Mouse (Mus musculus): Measurements from ENCODE around the gene Chst8.

Chst8 gene

GRCm38 (mm10) chr7:34812531-34813111, at the start of gene Chst8:
Chst8 (minus strand) TSS chr7:34812711.
- WGBS, result 1% methylated on average over 62 of the region's 65 CpGs

DNA sequence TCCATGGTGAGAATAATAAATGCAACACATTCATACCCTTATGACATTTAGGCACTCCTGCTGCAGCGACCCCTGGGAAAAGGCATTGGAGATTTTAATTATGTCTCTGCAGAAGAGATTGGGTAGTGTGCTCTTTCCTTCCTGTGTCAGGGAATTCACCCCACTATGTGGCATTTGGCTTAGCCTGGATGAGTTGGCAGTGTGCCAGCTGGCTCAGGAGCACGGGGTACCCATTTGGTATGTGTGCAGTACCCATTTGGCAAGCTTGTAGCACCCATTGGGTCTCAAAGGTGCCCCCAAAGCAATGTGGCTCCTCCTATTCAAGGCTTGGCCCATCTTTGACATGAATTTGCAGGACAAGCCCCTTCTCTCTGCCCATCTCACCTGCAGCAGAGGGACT, 45.8 kb upstream of the Chst8 start:
- 45% methylated on average over 2 of the region's 2 CpGs for WGBS

- WGBS, result 91% methylated on average over 6 of the region's 6 CpGs
Measured at GRCm38 (mm10) chr7:34854781-34855352, 42.4 kb upstream of the Chst8 start.

- 93% methylated on average over 3 of the region's 3 CpGs for WGBS
Measured at GRCm38 (mm10) chr7:34853393-34853792, 40.9 kb upstream of the Chst8 start.

GRCm38 (mm10) chr7:34849660-34850059, 37.1 kb upstream of the Chst8 start:
- 48% methylated on average over 10 of the region's 10 CpGs for WGBS

GRCm38 (mm10) chr7:34848811-34849210, 36.3 kb upstream of the Chst8 start:
- WGBS, result 96% methylated on average over 4 of the region's 4 CpGs

DNA sequence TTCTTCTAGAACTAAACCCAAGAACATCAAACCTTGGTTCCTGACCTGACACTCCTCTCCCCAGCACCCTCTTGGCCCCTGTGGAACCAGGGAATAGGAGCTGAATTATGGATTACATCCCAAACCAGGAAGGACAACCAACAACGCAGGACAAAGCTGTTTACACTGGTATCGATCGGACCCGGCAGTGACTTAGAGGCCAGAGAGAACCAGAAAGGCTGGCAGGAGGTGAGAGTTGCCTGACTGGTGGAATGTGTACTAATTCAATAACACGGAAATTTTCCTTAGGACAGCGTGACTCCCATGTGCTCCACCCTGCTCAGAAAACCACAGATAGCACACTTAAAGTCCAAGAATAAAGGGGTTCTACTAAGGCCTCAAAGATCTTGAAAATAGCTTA, 35.4 kb upstream of the Chst8 start:
- WGBS, result 78% methylated on average over 6 of the region's 6 CpGs

DNA sequence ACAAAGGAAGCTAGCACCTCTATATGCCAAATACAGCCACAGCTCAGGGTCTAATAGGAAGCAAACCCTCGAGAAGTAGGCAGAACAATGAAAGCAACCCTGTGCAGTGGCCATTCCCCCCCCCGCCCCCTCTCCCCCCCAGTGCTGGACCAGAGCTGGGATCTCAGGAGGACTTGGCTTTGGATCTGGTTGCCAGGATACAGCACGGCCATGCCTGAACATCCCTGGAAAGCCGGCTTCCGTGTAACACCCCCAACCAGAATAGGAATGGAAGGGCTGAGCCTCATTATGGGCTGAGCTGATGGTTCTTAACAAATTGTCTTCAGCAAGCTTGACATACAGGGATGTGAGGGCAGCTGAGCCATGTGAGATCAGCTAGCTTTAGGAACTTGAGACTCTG, 34.9 kb upstream of the Chst8 start:
- 57% methylated on average over 5 of the region's 5 CpGs for WGBS

GRCm38 (mm10) chr7:34838749-34839148, 26.2 kb upstream of the Chst8 start:
- 90% methylated on average over 4 of the region's 4 CpGs for WGBS

DNA sequence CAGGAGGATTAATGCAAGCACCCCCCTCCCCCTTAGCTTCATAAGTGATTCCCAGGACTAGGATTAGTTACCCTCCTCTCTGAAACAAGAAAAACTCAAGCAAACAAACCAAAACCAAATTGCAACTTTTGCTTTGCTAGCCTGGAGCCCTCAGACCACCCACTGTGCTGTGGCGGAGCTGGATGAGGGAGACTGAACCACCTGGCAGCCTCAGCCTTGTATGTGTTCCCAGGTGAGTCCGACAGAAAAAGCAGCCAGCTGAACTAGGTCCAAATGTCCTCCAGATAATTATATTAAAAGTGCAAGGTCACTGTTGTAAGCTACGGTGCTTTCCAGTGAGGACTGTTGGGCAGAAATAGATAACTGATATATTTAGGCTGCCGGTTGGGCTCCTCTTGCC, 25.7 kb upstream of the Chst8 start:
- 92% methylated on average over 4 of the region's 4 CpGs for WGBS

DNA sequence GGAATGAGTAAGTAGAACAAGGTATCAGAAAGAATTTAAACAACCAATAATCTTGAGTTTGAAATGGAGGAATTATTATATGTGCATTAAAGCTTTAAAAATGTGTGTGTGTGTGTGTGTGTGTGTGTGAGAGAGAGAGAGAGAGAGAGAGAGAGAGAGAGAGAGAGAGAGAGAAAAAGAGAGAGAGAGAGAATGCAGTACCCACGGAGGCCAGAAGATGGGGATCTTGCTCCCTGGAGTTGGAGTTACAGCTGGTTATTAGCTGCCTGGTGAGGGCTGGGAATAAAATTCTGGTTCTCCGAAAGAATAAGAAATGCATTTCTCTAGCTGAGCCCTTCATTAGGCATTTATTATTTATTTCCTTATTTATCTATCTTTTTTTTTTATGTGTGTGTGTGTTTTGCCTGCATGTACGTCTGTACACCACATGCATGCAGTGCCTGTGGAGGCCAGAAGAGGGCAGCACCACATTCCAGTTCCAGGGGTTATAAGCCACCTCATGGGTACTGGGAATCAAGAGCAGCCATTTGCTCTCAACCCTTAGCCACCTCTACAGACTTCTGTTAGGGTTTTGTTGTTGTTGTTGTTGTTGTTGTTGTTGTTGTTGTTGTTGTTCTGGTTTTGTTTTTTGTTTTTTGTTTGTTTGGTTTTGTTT, 13.9 kb upstream of the Chst8 start:
- 42% methylated on average over 3 of the region's 3 CpGs for WGBS

DNA sequence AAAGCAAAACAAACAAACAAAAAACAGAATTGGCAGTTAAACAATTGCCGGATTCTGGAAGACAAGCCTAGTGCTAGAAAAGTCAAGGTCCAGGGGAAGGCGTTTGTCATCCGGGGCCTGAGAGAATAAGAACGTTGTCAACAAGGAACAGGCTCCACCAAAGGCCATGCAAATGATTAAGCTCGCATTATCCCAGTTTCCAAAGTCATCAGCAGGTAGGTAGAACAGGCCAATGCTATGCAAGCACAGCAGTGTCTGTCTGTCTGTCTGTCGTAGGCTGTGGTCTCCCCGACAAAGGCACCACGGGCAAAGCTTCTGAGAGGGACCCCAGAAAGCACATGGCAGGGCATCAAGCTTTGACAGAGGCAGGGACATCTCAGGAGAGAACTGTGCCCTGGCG, 9.1 kb upstream of the Chst8 start:
- 84% methylated on average over 9 of the region's 9 CpGs for WGBS

DNA sequence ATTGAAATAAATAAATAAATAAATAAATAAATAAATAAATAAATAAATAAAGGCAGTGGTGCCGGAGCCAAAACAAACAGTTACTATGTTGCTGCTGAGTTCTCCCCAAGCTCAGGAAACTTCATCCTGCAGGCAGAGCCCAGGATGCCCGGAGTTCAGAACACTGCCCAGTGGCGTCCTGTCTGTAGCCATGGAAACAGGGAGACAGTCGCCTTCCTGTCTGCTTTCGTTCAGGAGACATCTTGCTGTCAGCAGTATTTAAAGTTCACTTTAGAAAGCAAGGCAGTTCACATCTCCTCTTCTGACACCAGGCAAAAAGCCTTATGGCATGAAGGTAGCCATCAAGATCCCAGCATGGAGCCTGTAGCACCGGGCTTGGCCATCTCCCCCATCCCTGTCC, 8.0 kb upstream of the Chst8 start:
- 40% methylated on average over 6 of the region's 6 CpGs for WGBS

- 56% methylated on average over 18 of the region's 18 CpGs for WGBS
Measured at GRCm38 (mm10) chr7:34819796-34820195, 7.3 kb upstream of the Chst8 start.

DNA sequence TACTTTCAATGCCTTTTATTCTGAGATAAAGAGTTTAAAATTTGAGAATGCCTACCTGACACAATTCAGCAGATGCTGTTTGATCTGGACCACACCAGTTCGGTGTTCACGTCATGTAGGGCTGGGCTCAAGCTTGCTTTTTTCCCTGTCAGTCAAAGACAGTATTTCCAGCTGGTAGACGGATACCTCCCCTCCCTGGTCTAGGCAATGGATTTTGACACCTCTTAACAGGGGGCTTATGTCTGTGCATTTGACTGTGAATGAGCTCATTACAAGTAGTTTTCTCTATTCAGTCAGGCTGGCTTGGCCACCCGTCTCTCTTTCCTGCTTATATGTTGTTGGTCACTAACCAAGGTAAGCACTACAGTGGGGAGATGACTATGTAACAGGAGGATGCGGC, 6.1 kb upstream of the Chst8 start:
- 89% methylated on average over 5 of the region's 5 CpGs for WGBS

DNA sequence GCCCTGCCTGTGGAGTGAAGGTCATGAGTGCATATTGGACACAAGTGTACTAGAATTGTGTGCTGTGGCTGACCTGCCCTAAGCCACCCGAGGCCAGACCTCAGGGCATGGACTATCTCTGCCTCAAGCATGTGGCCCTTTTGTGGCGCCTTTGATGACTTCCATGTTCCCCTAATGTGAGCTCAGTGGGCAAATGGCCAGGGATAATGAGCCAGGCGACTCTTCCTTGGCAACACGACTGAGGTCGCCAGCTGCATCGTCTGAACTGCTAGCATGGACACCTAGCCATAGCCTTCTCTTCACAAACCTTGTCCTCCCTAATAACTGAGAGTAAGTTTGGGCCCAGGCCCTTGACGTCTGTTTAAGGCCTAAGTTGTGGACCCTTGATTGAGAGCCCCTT, 4.5 kb upstream of the Chst8 start:
- 85% methylated on average over 7 of the region's 7 CpGs for WGBS

- WGBS, result 86% methylated on average over 3 of the region's 3 CpGs
Measured at GRCm38 (mm10) chr7:34814801-34815200, 2.3 kb upstream of the Chst8 start.

- WGBS, result 1% methylated on average over 66 of the region's 66 CpGs
Measured at GRCm38 (mm10) chr7:34811531-34812526, 682 bp downstream of the Chst8 start.

- 12% methylated on average over 10 of the region's 10 CpGs for whole genome bisulfite sequencing
Measured at GRCm38 (mm10) chr7:34811060-34811459, 1.5 kb downstream of the Chst8 start.

DNA sequence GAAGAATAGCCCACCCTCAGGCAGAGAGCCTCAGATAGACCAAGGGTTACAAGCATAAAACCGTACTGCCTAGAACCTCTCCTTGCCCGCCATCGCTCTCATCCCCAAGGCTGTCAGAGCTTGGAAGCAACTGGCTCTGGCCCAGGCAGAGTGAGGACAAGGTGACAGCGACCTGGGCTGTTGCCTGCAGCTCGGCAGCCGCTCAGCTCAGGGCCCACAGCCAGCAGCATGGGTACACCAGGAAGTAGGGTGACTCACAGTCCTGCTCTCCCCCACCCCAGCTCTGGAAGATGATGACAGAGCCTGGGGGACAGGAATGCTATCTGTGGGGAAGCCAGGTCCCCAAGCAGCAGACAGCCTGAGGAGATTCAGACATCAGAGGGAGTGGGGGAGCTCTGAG, 6.2 kb downstream of the Chst8 start:
- 37% methylated on average over 6 of the region's 6 CpGs for WGBS

DNA sequence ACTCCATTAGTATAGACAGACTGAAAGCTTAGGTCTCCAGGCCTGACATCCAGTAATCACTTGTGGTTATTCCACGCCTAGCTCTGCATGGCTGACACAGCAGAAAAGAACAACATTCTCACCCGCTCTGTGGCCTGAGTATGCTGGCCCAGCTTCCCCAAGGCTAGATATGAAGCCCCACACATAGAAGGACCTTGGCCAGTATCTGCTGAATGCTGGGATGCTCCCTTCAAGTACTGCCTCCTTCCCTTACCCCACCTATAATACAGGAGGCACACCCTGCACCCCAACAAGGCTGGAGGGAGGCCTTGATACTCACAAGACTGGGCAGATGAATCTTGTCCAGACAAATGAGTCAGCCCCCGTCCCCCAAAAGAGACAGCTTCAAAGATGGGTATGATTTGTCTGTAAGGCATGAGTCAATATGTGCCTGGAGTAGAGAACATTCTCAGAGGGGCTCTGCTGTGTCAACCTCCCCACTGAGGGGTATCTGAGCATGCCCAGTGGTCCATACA, 6.8 kb downstream of the Chst8 start:
- WGBS, result 88% methylated on average over 3 of the region's 3 CpGs

DNA sequence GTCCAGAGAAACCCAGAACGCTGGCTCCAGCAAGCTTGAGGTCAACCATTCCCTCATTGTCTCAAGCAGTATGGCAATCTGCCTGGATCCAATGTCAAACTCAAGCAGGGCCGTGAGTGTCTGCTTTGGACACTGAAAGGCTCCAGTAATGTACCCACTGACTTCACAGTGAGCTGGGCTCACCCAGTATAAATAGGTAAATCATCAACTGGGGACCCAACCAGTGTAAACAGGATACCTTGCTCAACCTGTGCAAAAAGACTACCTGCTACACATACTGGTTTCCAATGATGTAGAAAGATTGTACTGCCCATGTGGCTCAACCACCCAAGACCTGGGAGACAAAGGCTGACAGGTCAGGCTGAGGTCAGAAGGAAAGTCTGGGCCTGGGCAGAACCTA, 7.5 kb downstream of the Chst8 start:
- WGBS, result 71% methylated on average over 2 of the region's 2 CpGs

Data from cerebral cortex, adult 2 months (tissue).